Mouse (Mus musculus) limb, embryonic 15.5 days (tissue): ENCODE measurements at regions not wholly inside any gene's neighbourhood (a gene's known extent, or its start where the extent isn't known, plus 50 kb on each side); places are given as distances from the start of the nearest gene placed in this dataset.
"Not testable (repeated sequence)": the region's sequence is repeated elsewhere in the genome, so short reads cannot be mapped to it uniquely, and the experiment has no call there.

Experiments
- ATAC-seq: fragments of 200-750 bp; cut with Nextera tagmentation; 2 replicates; pipeline ENCODE4 v1.8.0; 2017; ENCODE audit warnings: low read depth, moderate TSS enrichment; ENCODE audit not compliant: insufficient number of reproducible peaks, low FRiP score, low TSS enrichment
- H3K27ac ChIP-seq: fragments of 300-500 bp; sonication (generic); 2 replicates; pipeline ENCODE4 v1.5.1; 2015; ENCODE audit warnings: moderate library complexity, mild to moderate bottlenecking, inconsistent platforms
- H3K27me3 ChIP-seq: fragments of 300-500 bp; sonication (generic); 2 replicates; pipeline ENCODE4 v1.6.1; 2015; ENCODE audit warnings: inconsistent platforms
- H3K36me3 ChIP-seq: fragments of 300-500 bp; sonication (generic); 2 replicates; pipeline ENCODE4 v1.6.1; 2015; ENCODE audit warnings: inconsistent platforms
- H3K4me1 ChIP-seq: fragments of 300-500 bp; sonication (generic); 2 replicates; pipeline ENCODE4 v1.6.1; 2015; ENCODE audit warnings: inconsistent platforms
- H3K4me2 ChIP-seq: fragments of 300-500 bp; sonication (generic); 2 replicates; pipeline ENCODE4 v1.6.1; 2015; ENCODE audit warnings: mild to moderate bottlenecking, inconsistent platforms
- H3K4me3 ChIP-seq: fragments of 300-500 bp; sonication (generic); 2 replicates; pipeline ENCODE4 v1.5.1; 2015; ENCODE audit warnings: mild to moderate bottlenecking, inconsistent platforms
- H3K9ac ChIP-seq: fragments of 300-500 bp; sonication (generic); 2 replicates; pipeline ENCODE4 v1.6.1; 2015; ENCODE audit warnings: inconsistent platforms
- H3K9me3 ChIP-seq: fragments of 300-500 bp; sonication (generic); 2 replicates; pipeline ENCODE4 v1.6.1; 2016; ENCODE audit warnings: inconsistent platforms
- WGBS: fragments of 180-500 bp; shearing (Covaris S2); methylation state at CpG from one replicate; pipeline ENCODE4 v1.1.7; 2015; 5-methylcytosine and 5-hydroxymethylcytosine counted together

DNA sequence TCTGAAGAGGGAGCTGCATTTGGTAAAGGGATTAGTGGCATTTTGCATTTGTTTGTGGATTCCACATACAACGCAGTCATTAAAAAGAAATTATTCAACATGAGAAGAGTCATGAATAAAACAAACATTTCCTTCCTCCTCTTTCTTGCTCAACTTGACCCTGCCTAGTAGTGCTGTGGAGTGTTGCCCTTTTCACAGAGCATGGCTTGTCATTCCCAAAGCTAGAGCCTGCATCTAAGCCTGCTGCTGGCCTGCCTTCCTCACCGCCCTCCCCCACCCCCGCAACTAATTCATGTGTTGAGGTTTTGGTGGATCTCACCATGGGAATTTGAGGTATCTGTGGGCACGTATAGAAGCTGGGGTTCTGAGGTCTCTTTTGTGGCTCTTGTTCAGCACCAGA is 133.6 kb upstream of the Rapgef5 start:
- not testable (repeated sequence) for H3K9ac ChIP-seq, H3K27ac ChIP-seq, H3K4me2 ChIP-seq, ATAC-seq, H3K36me3 ChIP-seq, H3K4me3 ChIP-seq, H3K4me1 ChIP-seq, H3K9me3 ChIP-seq, H3K27me3 ChIP-seq
- 75% methylated on average over 1 of the region's 4 CpGs for WGBS

DNA sequence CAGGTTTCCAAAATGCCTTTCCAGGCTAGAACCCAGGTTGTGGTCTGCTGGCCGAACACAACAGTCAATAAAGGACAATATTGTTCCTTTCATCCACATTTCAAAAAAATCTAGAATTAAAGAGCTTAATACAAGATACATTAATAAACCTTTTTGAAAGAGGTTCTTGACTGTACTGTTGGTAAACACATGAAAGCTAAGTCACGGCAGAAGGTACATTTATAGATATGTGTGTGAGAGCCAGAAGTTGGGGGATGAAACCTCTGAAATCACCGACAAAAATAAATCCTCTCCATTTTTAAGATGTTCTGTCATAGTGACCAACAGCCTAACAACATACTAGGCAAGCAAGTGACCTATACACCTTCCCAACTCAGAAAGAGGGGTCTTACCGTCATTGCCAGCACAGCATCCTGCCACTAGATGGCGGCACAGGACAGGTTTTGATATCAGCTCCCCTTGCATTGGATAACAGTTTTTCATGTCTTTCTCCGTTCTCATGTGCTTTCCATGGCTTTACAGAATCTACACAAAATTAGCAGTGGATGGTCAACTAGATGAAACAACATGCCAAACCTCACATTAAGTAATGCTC is 131.1 kb upstream of the Rapgef5 start:
- H3K4me1 ChIP-seq = no peaks in the 10 kb centered on the region
- H3K9ac ChIP-seq = no peak overlapping the region
- H3K36me3 ChIP-seq = no peaks in the 10 kb centered on the region
- H3K4me2 ChIP-seq = no peak overlapping the region
- H3K27me3 ChIP-seq = no peaks in the 10 kb centered on the region; the same call in 1 of the 2 replicates
- H3K4me3 ChIP-seq = no peak overlapping the region
- H3K27ac ChIP-seq = no peak overlapping the region
- no peaks in the 10 kb centered on the region for H3K9me3 ChIP-seq
- no peak for ATAC-seq
- whole genome bisulfite sequencing = 17% methylated on average over 6 of the region's 6 CpGs

DNA sequence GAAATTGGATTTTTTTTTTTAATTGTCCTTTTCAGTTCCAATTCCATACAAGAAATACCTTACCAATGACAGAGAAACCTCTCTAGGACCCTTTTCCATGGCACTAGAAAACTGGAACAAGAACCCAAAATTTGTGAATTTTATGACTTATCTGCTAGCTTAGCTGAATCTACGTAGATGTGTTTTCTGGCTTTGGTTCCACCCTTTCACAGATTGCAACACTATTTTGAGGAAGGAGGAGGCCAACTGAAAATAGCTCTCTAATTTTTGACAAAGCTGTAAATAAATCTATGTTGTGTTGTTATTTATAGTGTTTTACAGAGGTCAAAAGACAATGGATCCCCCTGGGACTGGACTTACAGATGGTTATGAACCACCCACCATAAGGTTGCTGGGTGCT is 130.6 kb upstream of the Rapgef5 start:
- Histone ChIP-seq H3K9ac (no peak overlapping the region), H3K9me3 (no peaks in the 10 kb centered on the region), H3K4me2 (no peak overlapping the region), H3K36me3 (no peaks in the 10 kb centered on the region), H3K4me3 (no peak overlapping the region), H3K27me3 (no peaks in the 10 kb centered on the region; the same call in 1 of the 2 replicates), H3K4me1 (no peaks in the 10 kb centered on the region), H3K27ac (no peak overlapping the region)
- no peak for ATAC-seq
- 85% methylated on average over 1 of the region's 1 CpGs for WGBS

DNA sequence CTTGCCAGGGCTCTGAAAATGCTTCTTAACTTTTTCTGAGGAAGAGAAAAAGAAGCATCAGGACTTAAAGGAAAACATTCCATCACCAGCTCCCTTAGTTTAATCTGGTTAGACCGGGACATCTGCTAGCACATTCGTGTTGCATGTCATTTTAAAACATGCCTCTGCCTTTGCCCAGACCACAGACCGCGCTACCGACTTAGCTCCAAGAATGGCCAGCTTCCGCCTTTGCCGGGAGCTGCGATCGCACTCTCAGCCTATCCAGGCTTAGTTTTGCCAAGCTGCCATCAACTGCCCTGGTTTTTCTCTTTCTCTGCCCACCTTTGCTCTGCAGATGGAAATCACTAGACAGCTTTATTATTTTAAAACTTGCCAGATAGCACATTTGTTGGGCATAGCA is 129.3 kb upstream of the Rapgef5 start:
- H3K9ac ChIP-seq = no peak overlapping the region

DNA sequence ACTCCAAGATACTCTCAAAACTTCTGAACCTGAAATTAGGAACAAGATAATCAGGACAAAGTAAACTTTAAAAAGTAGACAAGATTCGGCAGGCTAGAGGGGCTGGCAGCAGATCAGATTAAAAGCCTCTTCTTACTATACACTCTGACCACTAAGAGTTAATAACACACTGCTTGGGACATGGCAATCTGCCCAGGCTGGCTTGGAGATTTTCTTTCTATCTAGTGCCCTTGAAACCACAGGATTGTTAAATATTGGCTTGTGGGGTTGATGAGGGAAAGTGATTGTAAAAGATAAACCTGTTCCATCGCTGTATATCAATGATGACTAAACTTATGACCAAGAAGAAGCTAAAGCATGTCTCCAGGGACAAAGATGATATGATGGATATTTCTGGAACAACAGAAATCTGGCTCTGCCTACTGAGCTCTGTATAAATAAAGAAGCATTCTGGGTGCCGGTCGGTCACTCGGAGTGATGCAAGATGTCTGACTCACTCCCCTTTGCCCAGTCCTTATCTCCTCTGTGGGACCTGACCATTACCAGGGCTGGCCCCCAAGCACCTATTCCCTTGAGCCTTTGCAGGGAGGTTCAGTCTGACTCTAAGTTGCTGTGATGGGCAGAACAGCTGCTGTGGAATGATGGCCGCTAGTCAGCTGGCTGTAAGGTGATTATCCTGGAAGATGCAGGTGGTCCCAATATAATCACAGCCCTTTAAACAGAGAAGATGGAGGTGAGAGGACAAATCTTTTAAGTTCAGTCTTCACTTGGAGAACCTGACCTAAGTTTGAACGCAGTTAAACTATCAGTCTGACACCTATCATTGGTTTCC is 126.5 kb upstream of the Rapgef5 start:
- Histone ChIP-seq H3K27me3 (no peaks in the 10 kb centered on the region; the same call in 1 of the 2 replicates), H3K9ac (no peak overlapping the region), H3K4me1 (no peaks in the 10 kb centered on the region), H3K4me3 (no peak overlapping the region), H3K4me2 (no peak overlapping the region), H3K36me3 (no peaks in the 10 kb centered on the region), H3K9me3 (no peaks in the 10 kb centered on the region), H3K27ac (no peak overlapping the region)
- WGBS = 63% methylated on average over 7 of the region's 7 CpGs
- no peak for ATAC-seq

More for the DNA sequence above, 129.3 kb upstream of the Rapgef5 start:
- Histone ChIP-seq H3K27me3 (no peaks in the 10 kb centered on the region; the same call in 1 of the 2 replicates), H3K4me2 (no peak overlapping the region), H3K4me3 (no peak overlapping the region), H3K27ac (no peak overlapping the region), H3K9me3 (no peaks in the 10 kb centered on the region), H3K4me1 (no peaks in the 10 kb centered on the region), H3K36me3 (no peaks in the 10 kb centered on the region)
- no peak for ATAC-seq
- 69% methylated on average over 9 of the region's 9 CpGs for WGBS

DNA sequence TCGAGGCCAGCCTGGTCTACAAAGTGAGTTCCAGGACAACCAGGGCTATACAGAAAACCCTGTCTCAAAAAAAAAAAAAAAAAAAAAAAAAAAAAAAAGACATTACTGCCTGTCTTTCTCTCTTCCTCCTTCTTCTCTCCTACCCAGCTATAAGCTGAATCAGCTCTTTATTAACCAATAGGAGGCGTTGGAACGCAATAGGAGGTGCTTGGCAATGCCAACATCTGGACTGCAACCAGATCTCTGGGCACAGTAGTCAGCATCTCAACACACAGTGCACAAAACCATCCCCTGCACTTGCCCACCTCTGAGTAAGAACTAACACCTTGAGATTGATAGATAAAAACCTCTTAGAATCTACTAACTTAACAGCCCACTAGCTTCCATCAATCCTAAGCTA is 118.8 kb upstream of the Rapgef5 start:
- 85% methylated on average over 3 of the region's 3 CpGs for WGBS
- no peak for ATAC-seq
- H3K36me3 ChIP-seq = no peaks in the 10 kb centered on the region
- no peak overlapping the region for H3K4me3 ChIP-seq
- no peak overlapping the region for H3K4me2 ChIP-seq
- H3K9me3 ChIP-seq = no peaks in the 10 kb centered on the region
- H3K27me3 ChIP-seq = no peaks in the 10 kb centered on the region
- H3K4me1 ChIP-seq = no peaks in the 10 kb centered on the region
- no peak overlapping the region for H3K27ac ChIP-seq
- H3K9ac ChIP-seq = no peak overlapping the region

DNA sequence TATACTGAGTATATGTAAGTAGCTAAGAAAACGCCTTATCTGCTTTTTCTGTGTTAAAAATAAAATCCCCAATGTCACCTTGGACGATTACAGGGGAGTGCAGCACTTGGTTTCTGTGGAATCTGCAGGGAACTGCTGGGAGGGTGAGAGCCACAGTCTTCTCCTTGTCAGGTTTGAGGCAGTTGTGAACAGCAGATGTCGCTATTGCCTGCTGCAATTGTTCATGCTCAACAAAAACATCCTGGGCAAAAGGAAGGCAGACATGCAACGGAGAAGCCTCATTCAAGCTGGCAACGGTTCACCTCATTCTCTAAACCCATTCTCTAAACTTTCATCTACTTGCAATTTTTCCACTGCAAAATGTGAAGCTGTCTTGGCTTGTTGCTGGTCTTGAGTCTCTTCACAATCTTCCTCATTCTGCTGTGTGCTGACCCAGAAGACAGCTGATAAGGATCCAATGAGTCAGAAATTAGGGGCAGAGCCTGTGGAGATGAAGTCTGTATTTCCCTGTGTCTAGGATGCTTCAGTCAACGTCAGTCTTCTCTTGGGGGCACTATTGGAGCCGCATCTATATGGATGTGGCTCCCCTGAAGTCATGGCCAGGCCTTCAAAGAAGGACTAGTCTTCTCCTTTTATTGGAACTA is 112.6 kb upstream of the Rapgef5 start:
- no peak overlapping the region for H3K9ac ChIP-seq
- H3K27me3 ChIP-seq = no peaks in the 10 kb centered on the region
- H3K36me3 ChIP-seq = no peaks in the 10 kb centered on the region
- ATAC-seq = no peak
- H3K27ac ChIP-seq = no peak overlapping the region
- H3K9me3 ChIP-seq = no peaks in the 10 kb centered on the region
- H3K4me2 ChIP-seq = no peak overlapping the region
- no peak overlapping the region for H3K4me3 ChIP-seq
- no peaks in the 10 kb centered on the region for H3K4me1 ChIP-seq
- 13% methylated on average over 7 of the region's 7 CpGs for WGBS

DNA sequence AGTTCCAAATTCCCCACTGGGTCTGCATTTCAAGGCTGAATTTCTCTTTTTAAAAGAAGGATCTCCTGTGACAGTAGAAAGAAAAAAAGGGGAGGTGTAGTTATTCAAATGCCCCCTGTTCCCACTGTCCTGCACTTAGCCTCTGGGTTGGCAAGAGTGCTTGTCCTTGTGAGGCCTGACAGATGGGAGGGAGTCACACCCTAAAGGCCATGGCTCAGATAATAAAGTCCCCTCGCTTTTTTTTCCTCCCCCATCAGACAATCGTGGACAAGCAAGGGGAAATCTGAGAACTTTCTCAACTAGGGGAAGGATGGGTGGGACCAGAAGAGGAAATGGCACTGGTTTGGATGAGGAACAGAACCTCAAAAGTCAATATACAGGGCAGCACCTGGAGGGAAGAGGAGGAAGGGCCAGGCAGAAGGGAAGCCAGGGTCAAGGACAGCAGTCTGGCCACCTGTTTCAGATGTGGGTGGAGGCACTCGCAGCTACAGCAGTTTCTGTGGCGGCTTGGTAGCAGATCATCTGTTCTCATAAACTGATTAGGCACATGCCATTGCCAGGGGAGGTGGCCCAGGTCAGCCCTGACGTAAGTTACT is 112.0 kb upstream of the Rapgef5 start:
- Histone ChIP-seq H3K27ac (no peak overlapping the region), H3K4me3 (no peak overlapping the region), H3K27me3 (no peaks in the 10 kb centered on the region), H3K9ac (no peak overlapping the region), H3K36me3 (no peaks in the 10 kb centered on the region), H3K9me3 (no peaks in the 10 kb centered on the region), H3K4me2 (no peak overlapping the region), H3K4me1 (no peaks in the 10 kb centered on the region)
- no peak for ATAC-seq
- 35% methylated on average over 5 of the region's 5 CpGs for WGBS

DNA sequence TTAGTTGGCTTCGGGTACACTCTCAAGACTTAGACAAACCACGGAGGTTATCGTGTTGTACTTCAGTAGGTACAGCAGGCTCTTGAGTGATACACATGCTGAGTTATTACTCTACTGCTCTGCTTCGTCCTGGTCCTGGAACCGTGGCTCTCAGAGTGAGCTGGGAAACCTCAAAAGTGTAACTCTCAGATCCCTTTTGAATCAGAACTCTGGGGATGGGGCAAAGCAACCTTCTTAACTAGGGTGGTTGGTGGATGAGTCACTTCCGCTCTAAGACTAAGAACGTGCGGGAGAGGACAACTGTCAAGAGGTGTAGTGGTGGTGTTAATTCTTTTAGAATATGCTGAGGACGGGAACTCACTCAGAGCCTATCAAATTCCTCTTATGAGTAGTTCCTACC is 109.4 kb upstream of the Rapgef5 start:
- Histone ChIP-seq H3K4me1 (no peaks in the 10 kb centered on the region), H3K36me3 (no peaks in the 10 kb centered on the region), H3K4me3 (no peak overlapping the region), H3K9ac (no peak overlapping the region), H3K27ac (no peak overlapping the region), H3K9me3 (no peaks in the 10 kb centered on the region), H3K4me2 (no peak overlapping the region), H3K27me3 (no peaks in the 10 kb centered on the region)
- no peak for ATAC-seq
- 85% methylated on average over 9 of the region's 9 CpGs for WGBS

DNA sequence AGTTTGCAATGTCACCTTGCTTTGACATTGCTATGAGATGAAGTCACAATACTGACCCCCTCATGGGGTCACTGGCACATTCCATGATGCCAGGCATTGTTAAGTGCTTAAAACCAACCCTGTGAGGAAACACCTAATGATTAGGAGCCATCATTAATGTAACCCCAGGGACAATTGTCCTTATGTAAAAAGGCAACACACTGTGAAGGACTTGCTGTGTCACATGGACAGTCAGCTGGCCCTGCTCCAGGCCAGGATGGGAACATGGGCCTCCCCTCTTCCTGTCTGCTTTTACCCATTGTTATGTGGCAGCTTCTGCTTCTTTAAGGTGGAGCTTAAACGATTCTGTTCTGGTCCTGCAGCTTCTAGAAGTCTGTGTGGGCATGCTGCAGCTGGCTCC is 105.7 kb upstream of the Rapgef5 start:
- Histone ChIP-seq H3K27ac (no peak overlapping the region), H3K9ac (no peak overlapping the region), H3K27me3 (no peaks in the 10 kb centered on the region), H3K36me3 (no peaks in the 10 kb centered on the region), H3K4me1 (peaks cover 5% of the 10 kb centered on the region; the same call in 1 of the 2 replicates), H3K4me3 (no peak overlapping the region), H3K9me3 (no peaks in the 10 kb centered on the region), H3K4me2 (no peak overlapping the region)
- no peak for ATAC-seq
- 23% methylated on average over 1 of the region's 1 CpGs for WGBS

DNA sequence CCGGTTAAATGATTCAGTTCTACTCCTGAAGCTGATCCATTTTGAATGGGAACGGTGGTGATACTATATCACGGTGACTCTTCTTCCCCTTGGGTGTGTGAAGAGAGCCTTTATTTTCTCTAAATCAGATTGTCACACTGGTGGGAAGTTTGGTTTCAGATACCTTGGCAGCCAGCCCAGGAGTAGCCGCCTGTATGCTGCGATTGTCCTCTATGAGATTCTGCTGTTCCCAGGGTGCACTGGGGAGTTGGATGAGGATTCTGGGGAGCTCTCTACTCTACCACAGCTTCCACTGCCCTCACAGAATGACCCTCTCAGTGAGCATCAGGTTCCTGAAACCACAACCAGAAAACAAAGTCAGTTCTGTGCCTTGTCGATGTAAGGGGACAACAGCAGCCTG is 104.0 kb upstream of the Rapgef5 start:
- ATAC-seq = no peak
- Histone ChIP-seq H3K36me3 (no peaks in the 10 kb centered on the region), H3K9ac (no peak overlapping the region), H3K9me3 (no peaks in the 10 kb centered on the region), H3K27ac (no peak overlapping the region), H3K4me3 (no peak overlapping the region), H3K4me2 (no peak overlapping the region), H3K4me1 (peaks cover 5% of the 10 kb centered on the region; the same call in 1 of the 2 replicates), H3K27me3 (no peaks in the 10 kb centered on the region)
- 73% methylated on average over 6 of the region's 6 CpGs for WGBS
